Mouse (Mus musculus) neural tube, postnatal 0 days (tissue): ENCODE data around the gene Cul5. TPM values are rescaled to one million over a fixed set of nuclear protein-coding genes. Genes with fewer than 3 reads are reported as not detected.

Source experiments
- polyA plus RNA-seq: library from polyadenylated mRNA; unstranded; fragments of >200 nt; fragmentation: Nextera tagmentation; extraction: Ambion mirVana; gene quantifications from 2 replicates; pipeline ENCODE4 v1.2.1, GENCODE M21; 2015

Gene Cul5
- 47.1 and 51.8 TPM in 2 replicates for polyA plus RNA-seq

GRCm38 (mm10) chr9:53669680-53670219 is at the start of gene Cul5:
TSS of gene Cul5 (minus strand) at chr9:53670014.

GRCm38 (mm10) chr9:53705992-53706696 is 36.3 kb upstream of the Cul5 start, which contains the start of gene Rab39:
TSS of gene Rab39 (minus strand) at chr9:53706232.

GRCm38 (mm10) chr9:53609968-53610781 is 59.6 kb downstream of the Cul5 start, which contains the start of gene Acat1:
TSS of gene Acat1 (minus strand) at chr9:53610382.

Other genes starting within 250 kb of the Cul5 start
- 4.6 and 5.5 TPM in 2 replicates for gene Atm, start 133.3 kb downstream of the Cul5 start, polyA plus RNA-seq
- 6.6 and 7.1 TPM in 2 replicates for gene Npat, start 133.0 kb downstream of the Cul5 start, polyA plus RNA-seq
- 192 and 199 TPM in 2 replicates for gene Acat1, start 59.6 kb downstream of the Cul5 start, polyA plus RNA-seq
- 4.2 and 4.4 TPM in 2 replicates for gene Rab39, start 36.2 kb upstream of the Cul5 start, polyA plus RNA-seq
- 22.8 and 26.8 TPM in 2 replicates for gene Slc35f2, start 101.5 kb upstream of the Cul5 start, polyA plus RNA-seq
- gene Sln, start 180.2 kb upstream of the Cul5 start, polyA plus RNA-seq, result 0.92 and 1.0 TPM in 2 replicates